Mouse (Mus musculus) gastrocnemius, postnatal 4 days (tissue): ENCODE measurements around the gene Marco. TPM values are rescaled to one million over a fixed set of nuclear protein-coding genes. Genes with fewer than 3 reads are reported as not detected.

ENCODE experiments used
- DNase-seq, 2 experiments: peaks; one replicate each; pipeline ENCODE4 v3.0.0; 2021 to 2022; ENCODE audit warnings: low spot score in 2 of 2, mixed read lengths in 2 of 2
- total RNA-seq, 2 experiments: library from RNA; stranded (reverse); gene quantifications; 2 replicates each; pipeline ENCODE4 v1.2.3; 2021

Marco gene
- total RNA-seq, 2 experiments from 2014 or later = 0.29 to 2.8 TPM

DNA sequence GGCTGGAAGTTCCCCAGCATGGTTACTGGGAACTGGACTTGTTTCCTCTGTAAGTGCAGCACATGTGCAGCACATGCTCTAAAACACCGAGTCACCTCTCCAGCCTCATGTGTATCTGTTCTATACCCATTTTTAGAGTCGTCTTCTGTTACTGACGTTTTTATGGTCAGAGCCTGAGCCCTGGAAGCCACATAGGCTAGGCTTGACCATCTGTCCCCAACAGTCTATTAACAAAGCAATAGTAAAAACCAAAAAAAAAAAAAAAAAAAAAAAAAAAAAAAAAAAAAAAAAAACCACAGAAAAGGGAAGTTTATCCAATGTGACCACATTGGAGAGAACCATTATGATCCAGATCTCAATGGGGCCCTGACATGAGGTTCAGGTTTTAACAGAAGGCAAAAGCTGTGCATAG, 61.6 kb downstream of the Marco start:
- DNase-seq = no peak

DNA sequence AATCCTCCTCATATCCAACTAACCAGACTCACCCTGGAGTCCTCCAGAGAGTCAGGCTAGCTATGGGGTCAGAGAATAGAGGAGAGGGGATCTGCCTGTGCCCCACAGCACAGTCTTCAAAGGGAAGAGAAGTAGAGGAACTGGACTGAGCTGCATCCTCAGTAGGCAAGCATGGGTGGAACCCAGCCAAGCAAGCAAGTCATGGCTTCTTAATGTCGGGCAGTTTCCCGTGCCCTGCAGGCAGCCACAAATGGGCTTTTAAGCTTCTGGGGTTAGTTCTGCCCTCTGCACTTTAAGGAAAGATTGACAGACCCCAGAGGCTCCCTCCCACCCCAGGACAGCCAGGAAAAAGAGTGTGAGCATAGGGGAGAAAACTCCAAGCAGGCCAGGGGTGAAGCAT, 63.2 kb downstream of the Marco start:
- no peak for DNase-seq

DNA sequence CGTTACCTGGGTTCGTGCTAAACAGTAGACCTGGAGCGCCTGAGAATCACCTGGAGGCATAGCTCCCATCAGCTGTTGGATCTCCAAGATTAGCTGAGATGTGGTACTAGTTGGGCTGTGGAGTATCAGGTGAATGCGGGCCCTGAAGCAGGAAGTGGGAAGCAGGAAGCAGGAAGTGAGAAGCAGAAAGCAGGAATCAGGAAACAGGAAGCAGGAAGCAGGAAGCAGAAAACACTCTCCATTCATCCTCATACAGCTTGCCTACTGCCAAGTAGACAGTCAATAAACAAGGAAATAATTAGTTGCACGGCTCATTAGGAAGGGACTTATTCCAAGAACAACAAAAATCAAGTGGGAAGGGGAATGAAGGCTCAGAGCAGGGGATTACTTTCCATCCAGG, 69.2 kb downstream of the Marco start:
- no peak for DNase-seq

DNA sequence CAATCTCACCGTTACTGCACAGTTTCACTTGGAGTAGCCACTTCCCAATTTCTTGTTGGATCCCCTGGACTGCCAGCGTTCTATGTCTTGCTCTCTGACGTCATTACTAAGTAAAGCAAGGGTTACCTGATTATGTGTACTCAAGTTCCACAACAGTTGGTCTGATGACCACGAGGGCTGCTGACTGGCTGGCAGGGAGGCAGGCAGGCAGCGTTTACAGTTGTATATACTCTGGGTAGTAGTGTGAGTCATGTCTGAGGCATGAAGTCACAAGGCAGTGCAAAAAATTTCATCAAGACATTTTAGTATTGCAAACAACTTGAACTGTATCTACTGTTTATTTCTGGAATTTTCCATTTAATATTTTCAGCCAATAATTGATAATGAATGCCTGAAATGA, 74.7 kb downstream of the Marco start:
- no peak for DNase-seq

- DNase-seq = no peak
Observed at GRCm38 (mm10) chr1:120425587-120425986, 79.2 kb downstream of the Marco start.

Other genes starting within 250 kb of the Marco start
- gene Steap3, start 232.3 kb downstream of the Marco start, total RNA-seq = 10 to 100 TPM; 44.1 to 46.3 TPM
- gene C1ql2, start 164.4 kb downstream of the Marco start, total RNA-seq = not detected
- gene En1, start 97.4 kb upstream of the Marco start, total RNA-seq = 1 to 10 TPM; 7.2 to 8.3 TPM